Mouse (Mus musculus) spleen, postnatal 0 days (tissue): Measurements from ENCODE around the gene Hsp90aa1. TPM values are rescaled to one million over a fixed set of nuclear protein-coding genes. Genes with fewer than 3 reads are reported as not detected.

Experiments used
- polyA plus RNA-seq: library from polyadenylated mRNA; unstranded; fragments of >200 nt; fragmentation: Nextera tagmentation; extraction: Ambion mirVana; gene quantifications from 2 replicates; pipeline ENCODE4 v1.2.1, GENCODE M21; 2015

The Hsp90aa1 gene
- polyA plus RNA-seq, result 648 and 727 TPM in 2 replicates

GRCm38 (mm10) chr12:110702556-110702955 lies at the start of gene Hsp90aa1:
Gene Hsp90aa1, minus strand, starts transcription at chr12:110702728.

GRCm38 (mm10) chr12:110737170-110738157 lies 34.9 kb upstream of the Hsp90aa1 start, which contains the start of gene Wdr20:
Gene Wdr20, plus strand, starts transcription at chr12:110737944.

GRCm38 (mm10) chr12:110682561-110683299 lies 19.8 kb downstream of the Hsp90aa1 start, which contains the start of gene 1700001K19Rik:
Gene 1700001K19Rik, minus strand, starts transcription at chr12:110682619.

Other genes with a start within 250 kb of the Hsp90aa1 start
- gene Dync1h1, start 101.3 kb downstream of the Hsp90aa1 start, polyA plus RNA-seq, result 16.0 and 20.2 TPM in 2 replicates
- 0.17 TPM in 1 of 2 replicates, not detected in the other for gene 1700001K19Rik, start 20.1 kb downstream of the Hsp90aa1 start, polyA plus RNA-seq
- gene Wdr20, start 35.2 kb upstream of the Hsp90aa1 start, polyA plus RNA-seq, result 9.8 and 12.6 TPM in 2 replicates
- gene Mok, start 138.2 kb upstream of the Hsp90aa1 start, polyA plus RNA-seq, result 0.42 and 0.73 TPM in 2 replicates
- 2.4 and 2.8 TPM in 2 replicates for gene Zfp839, start 147.5 kb upstream of the Hsp90aa1 start, polyA plus RNA-seq
- gene Cinp, start 186.4 kb upstream of the Hsp90aa1 start, polyA plus RNA-seq, result 65.1 and 70.1 TPM in 2 replicates
- gene Tecpr2, start 186.5 kb upstream of the Hsp90aa1 start, polyA plus RNA-seq, result 1.6 TPM in 2 replicates